Mouse (Mus musculus): ENCODE results near the gene Prrg3.

- TF ChIP-seq CTCF (IDR thresholded peaks at IDR 0.05; ENCODE audit: borderline replicate concordance, extremely low read depth, insufficient read depth, insufficient read length), result no peak
- no peak for TF ChIP-seq POLR2A (IDR thresholded peaks at IDR 0.05; ENCODE audit: borderline replicate concordance, extremely low read depth, insufficient read depth, insufficient read length, poor library complexity, severe bottlenecking)
These were observed 8.9 kb downstream of the Prrg3 start for GRCm38 (mm10) chrX:71971325-71971724.

Data from brain, embryonic 14.5 days (tissue).